Mouse (Mus musculus): Measurements from ENCODE around the gene Mrpl18.
"Not testable (repeated sequence)": the region's sequence is repeated elsewhere in the genome, so short reads cannot be mapped to it uniquely, and the experiment has no call there.

Gene Mrpl18

GRCm38 (mm10) chr17:12909361-12910280 lies 6.5 kb downstream of the Mrpl18 start, which contains the start of gene Pnldc1:
Gene Pnldc1, minus strand, starts transcription at chr17:12910230.
- no peak for DNase-seq

- DNase-seq: no peak
Observed at GRCm38 (mm10) chr17:12906436-12906835, 9.7 kb downstream of the Mrpl18 start.

DNA sequence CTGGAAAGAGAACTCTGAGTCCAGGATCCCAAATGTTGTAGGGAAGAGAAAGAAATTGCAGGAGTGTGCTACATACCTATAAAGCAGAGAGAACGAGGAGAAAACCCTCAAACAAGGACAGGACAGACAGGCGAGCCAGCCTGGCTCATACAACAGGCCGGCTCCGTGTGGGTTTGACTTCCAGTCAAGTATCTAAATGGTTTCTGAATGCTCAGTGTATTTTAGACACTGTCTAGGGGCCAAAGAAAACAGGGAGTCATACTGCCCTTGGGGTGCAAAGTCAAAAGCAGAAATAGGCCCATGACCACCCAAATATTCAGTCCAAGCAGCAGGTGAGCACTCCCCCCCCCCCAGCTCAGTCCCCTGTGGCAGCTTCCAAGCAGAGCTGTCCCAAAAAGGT lies 10.3 kb downstream of the Mrpl18 start:
- DNase-seq: no peak

GRCm38 (mm10) chr17:12904349-12904748 lies 11.8 kb downstream of the Mrpl18 start:
- no peak for DNase-seq

GRCm38 (mm10) chr17:12903372-12904333 lies 12.5 kb downstream of the Mrpl18 start:
- no peak for DNase-seq

DNA sequence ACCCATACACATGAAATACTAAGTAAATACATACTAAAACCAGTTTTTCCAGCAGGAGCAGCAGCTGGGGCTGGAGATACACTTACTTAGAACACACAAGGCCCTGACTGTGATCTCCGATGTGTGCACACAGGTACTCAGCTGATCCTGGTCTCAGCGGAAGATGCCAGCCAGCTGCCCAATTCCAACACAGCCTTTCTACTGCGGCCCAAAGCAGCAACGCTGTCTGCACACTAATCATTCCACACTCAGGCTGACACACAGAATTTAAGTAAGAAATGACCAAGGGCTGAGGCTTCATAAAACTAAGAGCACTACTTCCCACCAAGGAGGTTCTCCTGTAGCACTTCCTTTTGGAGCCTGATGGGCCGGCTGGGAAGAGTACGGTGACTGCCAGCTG lies 13.9 kb downstream of the Mrpl18 start:
- no peak for DNase-seq

GRCm38 (mm10) chr17:12898607-12899006 lies 17.5 kb downstream of the Mrpl18 start:
- not testable (repeated sequence) for DNase-seq

GRCm38 (mm10) chr17:12897674-12898073 lies 18.5 kb downstream of the Mrpl18 start:
- no peak for DNase-seq

GRCm38 (mm10) chr17:12892033-12892432 lies 24.1 kb downstream of the Mrpl18 start:
- DNase-seq: no peak

GRCm38 (mm10) chr17:12891054-12891453 lies 25.1 kb downstream of the Mrpl18 start:
- DNase-seq: no peak

- DNase-seq: no peak
Observed at GRCm38 (mm10) chr17:12887021-12887775, 28.9 kb downstream of the Mrpl18 start.

DNA sequence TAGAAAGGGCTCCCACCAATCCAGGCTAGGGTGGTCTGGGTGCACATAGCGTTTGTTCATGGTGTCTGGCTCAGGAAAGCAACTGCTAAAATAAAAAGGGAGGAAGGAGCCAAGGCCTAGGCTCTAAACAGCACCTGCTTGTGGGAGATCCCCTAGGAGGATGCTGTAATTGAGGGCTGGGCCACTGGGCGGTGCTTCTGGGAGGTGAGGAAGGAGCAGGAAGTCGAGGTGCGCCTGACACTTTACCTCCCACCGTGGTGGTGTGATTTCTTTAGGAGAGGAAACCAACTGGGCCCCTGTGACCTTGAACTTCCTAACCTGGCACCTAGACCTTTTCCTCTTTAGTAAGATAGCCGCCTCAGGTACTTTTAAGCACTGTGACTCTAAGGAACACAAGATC lies 29.5 kb downstream of the Mrpl18 start:
- no peak for DNase-seq

- DNase-seq: no peak
Observed at GRCm38 (mm10) chr17:12881216-12881615, 34.9 kb downstream of the Mrpl18 start.

DNA sequence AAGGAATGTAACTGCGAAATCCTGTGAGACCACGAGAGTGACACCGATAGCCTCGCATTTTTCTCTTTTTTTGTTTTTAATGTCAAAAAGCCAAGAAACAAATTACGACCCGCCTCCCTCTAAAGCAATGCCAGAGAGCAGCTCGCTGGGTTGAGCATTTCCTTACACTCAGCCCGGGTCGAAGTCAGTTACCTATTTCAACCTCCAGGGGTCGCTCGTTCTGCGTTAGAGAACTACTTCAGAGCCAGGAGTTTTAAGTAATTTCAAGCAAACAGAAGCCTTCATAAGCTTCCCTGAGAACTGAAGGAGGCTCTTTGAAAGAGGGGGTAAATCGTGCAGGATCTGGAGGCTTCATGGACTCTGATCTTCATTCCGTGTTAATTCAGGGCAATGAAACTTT lies 36.0 kb downstream of the Mrpl18 start:
- peak; percentile 88 for DNase-seq

- no peak for DNase-seq
Observed at GRCm38 (mm10) chr17:12875734-12876133, 40.4 kb downstream of the Mrpl18 start, which contains the start of gene Mrgprh. Gene Mrgprh, plus strand, starts transcription at chr17:12876034.

GRCm38 (mm10) chr17:12872275-12873028 lies 43.7 kb downstream of the Mrpl18 start:
- no peak for DNase-seq

GRCm38 (mm10) chr17:12868640-12869039 lies 47.5 kb downstream of the Mrpl18 start:
- DNase-seq: no peak

GRCm38 (mm10) chr17:12868043-12868442 lies 48.1 kb downstream of the Mrpl18 start, which contains the start of gene Mas1:
Gene Mas1, minus strand, starts transcription at chr17:12868143.
- DNase-seq: no peak

- DNase-seq: no peak
Observed at GRCm38 (mm10) chr17:12866853-12867252, 49.3 kb downstream of the Mrpl18 start.

DNA sequence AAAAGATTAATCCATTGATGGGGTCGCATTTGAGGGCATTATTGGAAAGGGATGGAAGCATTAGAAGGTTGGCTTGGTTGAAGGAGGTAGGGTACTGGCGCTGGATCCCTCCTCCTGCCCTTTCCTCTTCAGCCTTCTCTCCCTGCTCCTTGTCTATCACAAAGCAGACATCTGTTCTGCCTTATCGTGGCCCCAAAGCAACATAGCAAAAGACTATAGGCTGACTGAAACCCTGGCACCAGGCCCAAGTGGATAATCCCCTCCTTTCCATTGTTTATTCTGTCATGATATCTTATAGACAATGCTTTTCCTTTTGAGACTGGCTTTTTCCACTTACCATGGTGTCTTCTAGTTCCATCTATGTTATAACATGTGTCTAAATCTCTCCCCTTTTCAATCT lies 50.7 kb downstream of the Mrpl18 start:
- DNase-seq: no peak

DNA sequence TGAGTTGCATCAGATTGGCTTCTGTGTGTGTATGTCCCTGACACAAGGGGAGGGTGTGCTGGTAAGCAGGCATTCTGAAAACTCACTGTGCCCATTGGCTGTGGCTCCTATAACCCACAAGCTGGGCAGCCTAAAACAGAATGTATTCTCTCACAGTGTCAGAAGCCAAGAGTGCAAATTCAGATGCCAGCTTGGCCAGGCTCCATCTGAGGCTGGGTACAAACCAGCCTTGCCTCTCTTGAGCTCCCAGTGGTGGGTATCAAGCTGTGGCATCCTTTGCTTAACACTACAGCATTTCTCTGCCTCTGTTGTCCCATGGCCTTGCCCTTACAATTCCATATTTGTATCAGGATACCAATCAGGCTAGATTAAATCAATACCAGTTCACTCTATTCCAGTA lies 52.0 kb downstream of the Mrpl18 start:
- DNase-seq: no peak
